Mouse (Mus musculus): ENCODE data around the gene Ptrh1.

The Ptrh1 gene

DNA sequence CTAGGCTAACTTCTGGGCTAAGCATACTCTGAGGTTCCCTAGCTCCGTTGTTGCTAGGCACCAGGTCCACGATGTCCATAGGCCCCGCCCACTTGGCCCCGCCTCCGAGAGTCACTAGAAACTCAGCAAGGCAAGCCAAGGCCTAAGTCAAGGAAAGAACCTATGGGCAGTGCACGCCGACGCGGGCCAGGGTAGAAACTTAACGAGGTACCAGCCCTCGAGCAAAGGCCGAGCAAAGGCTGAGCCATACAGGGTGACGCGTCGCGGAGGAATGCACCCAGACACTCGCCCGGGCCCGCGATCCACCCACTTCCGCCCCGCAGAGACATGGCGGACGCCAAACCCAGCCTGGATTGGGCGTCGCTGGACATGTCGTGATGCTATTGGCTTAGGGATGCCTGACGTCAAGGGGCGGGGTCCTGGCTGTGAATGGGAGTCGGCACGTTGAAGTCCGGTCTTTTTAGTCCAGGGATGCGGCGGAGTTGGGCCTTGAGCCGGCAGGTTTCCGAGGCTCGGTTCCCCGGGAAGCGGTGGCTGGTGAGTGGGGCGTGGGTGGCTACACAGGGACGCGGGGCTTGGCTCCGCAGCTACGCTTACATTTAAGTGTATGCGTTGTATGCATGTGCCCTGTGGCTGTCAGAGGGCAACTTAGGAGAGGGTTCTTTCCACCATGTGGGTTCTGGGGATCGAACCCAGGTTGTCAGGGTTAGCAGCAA is at the start of gene Ptrh1, which contains the start of gene Ttc16:
Gene Ptrh1 (plus strand): TSS at position 428 of the 716 bp plus-strand sequence.
Gene Ttc16 (minus strand): TSS at position 275 of the 716 bp plus-strand sequence.
- DNase-seq (ENCODE audit: low read depth, low spot score), result peak; percentile 96

DNA sequence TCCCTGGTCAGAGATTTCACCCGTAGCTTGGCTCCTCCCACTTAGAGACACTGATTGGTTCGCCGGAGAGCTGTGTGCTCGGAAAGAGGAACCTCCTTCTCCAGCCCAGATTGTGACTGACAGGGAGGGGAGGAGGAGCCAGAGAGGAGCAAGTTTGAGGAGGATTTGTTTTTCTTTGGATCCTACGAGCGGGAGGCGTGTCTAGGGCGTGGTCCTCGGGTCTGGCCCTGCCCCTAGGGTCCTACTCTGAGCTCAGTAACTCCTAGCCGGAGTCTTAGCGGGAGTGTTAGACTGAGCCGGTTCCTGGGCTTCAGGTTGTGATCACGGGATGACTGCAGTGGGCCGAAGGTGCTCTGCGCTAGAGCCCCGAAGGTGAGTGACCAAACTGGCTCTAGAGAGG is 48.2 kb upstream of the Ptrh1 start:
- peak; percentile 92 for DNase-seq (ENCODE audit: low read depth, low spot score)

GRCm38 (mm10) chr2:32728463-32728862 is 47.1 kb upstream of the Ptrh1 start:
- no peak for DNase-seq (ENCODE audit: low read depth, low spot score)

DNA sequence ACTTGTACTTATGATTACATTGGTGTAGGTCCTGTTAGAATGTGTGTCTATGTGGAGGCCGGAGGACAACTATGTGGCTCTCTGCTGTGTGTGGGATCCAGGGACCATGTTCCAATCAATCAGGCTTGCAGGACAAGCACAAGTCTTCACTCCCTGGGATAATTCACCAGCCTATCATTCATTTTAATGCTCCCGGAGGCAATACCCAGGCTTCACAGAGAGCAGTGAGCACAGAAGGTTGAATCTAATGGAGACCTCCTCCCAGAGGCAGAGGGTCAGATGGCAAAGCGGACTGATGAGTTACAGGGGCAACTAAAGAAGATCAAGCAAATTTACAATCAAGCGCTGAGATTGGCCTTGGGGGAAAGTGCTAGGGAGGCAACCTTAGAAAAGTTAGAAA is 46.0 kb upstream of the Ptrh1 start:
- no peak for DNase-seq (ENCODE audit: low read depth, low spot score)

- DNase-seq (ENCODE audit: low read depth, low spot score), result no peak
Measured at GRCm38 (mm10) chr2:32730854-32731253, 44.7 kb upstream of the Ptrh1 start.

GRCm38 (mm10) chr2:32731911-32732310 is 43.7 kb upstream of the Ptrh1 start:
- DNase-seq (ENCODE audit: low read depth, low spot score), result no peak

DNA sequence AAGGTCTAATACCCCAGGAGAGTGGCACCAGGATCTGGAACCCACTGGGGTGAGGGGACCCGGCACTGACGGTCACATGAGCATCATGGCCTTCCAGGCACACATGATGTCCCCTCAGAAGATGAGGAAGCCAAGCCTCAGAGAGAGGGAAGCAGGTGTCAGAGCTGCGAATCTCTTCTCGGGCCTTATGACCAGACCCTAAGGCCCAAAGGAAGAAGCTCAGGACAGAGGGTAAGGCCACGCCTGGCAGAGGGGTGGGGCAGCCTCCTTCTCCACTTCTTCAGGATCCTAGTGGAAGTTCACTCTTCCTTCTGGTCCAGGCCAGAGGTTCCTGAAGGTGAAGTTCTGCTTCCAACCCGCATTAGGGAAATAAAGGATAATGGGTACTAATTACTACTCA is 42.9 kb upstream of the Ptrh1 start:
- no peak for DNase-seq (ENCODE audit: low read depth, low spot score)

- DNase-seq (ENCODE audit: low read depth, low spot score), result no peak
Measured at GRCm38 (mm10) chr2:32734480-32734879, 41.1 kb upstream of the Ptrh1 start.

DNA sequence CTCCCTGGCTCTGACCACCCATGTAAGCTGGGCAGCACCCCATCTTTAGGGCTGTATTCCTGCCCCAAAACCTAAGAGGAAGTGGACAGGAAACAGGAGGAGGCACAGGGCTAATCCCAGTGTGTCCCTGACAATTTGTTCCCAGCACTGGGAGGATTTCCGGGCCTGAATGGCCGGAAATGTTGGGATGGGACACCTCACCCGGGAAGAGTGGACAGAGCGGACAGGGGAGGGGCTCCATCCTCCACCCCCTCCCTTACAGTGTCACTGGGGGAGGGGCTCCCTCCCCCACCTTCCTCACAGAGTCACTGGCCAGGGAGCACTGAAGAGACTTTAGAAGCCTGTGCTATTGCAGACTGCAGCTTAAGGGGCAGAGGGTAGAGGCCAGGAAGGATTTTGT is 40.7 kb upstream of the Ptrh1 start:
- no peak for DNase-seq (ENCODE audit: low read depth, low spot score)

DNA sequence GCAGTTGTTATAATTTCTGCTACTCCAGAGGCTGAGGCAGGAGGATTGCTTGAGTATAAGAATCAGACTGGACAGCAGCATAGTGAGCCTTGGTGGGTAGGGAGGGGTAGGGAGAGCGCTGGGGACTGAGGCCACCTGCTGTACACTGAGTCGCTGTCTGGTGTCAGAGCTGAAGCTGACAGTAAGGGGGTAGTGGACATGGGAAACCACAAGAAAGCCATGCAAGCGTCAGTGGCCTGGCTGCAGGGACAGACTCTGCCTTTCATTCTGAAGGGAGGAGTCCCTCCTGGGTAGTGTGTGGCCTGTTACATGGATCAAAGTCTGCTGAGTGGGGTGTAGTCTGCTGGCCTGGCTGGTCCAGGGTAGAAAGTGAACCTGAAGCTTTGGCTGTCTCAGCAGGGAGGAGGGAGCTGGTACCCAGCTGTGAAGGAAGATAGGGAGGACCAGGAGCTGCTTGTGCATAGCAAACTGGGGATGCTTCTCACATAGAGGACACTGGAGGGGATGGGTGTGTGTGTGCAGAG is 39.2 kb upstream of the Ptrh1 start:
- DNase-seq (ENCODE audit: low read depth, low spot score), result no peak

DNA sequence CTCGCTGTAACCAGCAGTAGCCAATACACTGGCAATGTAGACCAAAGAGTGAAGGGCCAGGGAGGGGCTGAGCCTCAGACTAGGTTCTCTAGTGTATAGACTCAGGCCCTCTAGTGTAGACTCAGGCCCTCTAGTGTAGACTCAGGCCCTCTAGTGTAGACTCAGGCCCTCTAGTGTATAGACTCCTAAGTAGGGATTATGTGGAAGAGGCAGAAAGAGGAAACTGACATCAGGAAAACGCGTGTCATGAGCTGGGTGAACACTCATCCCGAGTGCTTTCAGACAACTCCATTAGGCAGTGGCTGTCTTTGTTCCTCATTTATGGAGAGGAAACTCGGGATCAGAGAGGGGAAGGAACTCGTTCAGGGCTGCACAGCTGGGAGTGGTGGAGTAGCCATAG is 38.6 kb upstream of the Ptrh1 start:
- no peak for DNase-seq (ENCODE audit: low read depth, low spot score)

DNA sequence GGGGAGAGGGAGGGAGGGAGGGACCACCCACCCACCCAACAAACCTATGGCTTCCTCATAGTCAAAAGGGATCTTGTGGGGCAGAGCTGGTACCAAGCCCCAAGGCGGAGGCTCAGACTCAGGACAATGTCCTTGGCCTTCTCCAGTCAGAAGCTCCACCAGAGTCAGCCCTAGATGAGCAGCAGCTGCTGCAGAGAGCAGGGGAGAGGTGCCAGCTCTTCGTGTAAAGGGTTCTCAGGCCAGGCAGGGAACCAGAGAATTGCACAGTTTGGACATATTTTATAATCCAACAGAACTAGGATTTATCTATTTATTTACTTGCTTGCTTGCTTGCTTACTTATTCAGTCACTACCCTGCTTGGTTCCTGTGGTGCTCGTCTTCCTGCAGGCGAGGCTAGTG is 36.3 kb upstream of the Ptrh1 start:
- DNase-seq (ENCODE audit: low read depth, low spot score), result no peak

DNA sequence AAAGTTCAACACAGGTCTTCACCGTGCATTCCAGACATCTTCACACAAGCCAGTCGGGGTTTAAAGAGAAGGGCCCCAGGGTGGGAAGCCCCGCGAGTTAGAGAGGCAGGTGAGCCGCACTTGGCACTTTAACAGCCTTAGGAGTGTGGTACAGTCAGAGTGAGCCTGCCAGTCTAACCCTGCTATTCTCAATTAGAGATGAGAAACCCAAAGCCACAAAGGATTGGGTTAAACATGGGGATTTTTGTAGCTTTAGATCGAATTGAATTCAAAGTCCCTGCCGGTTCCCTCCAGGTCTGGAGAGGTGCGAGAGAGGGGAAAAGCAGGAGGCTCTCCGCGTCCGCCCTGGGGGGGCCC is 34.7 kb upstream of the Ptrh1 start, which contains the start of gene 6330409D20Rik:
Gene 6330409D20Rik (minus strand): TSS at position 101 of the 357 bp plus-strand sequence.
- DNase-seq (ENCODE audit: low read depth, low spot score), result no peak

GRCm38 (mm10) chr2:32741273-32742172 is 34.1 kb upstream of the Ptrh1 start:
- no peak for DNase-seq (ENCODE audit: low read depth, low spot score)

DNA sequence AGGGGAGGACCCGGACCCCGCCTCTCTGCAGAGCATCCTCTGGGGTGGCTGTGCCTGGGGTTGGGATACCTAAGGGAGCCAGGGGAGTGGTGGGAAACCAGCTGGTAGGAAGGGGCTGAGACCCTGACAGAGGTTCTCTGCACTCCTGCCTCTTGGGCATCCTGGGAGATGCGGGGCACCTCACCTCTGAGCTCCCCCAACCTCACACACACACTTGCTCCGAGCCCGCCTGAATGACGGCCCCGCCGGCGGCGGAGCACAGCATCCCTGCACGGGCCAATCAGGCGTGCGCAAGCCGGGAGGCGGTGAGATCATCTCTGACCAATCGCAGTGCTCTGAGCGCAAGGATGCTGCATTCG is 33.4 kb upstream of the Ptrh1 start:
- no peak for DNase-seq (ENCODE audit: low read depth, low spot score)

DNA sequence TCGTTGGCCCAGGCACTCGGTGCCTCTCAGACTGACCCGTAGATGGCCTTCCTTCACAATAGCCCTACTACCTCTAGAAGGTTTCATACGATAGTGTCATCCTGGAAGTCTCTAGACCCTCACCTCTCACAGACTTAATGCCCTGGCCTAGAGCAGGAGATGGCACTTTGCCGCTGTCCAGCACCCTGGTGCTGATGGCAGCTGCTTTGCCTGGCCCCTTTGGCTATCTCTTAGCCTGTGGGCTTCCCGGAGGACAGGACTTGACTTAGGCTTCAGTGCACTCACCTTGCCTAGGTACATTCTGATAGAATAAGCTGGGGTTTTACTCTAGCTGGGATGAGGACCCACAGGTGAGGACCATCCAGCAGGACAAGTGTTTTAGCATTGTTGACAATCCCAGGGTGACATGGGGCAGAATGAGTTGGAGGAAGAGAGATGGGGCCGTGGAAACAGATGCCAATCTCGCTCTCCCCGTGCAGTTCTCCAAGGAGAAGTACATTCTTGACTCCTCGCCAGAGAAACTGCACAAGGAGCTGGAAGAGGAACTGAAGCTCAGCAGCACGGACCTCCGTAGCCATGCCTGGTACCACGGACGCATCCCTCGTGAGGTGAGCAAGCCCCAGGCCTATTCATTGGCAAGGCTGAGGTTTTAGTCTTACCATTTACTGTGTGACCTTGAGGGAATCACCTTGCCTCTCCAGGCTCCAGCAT is 31.2 kb upstream of the Ptrh1 start:
- DNase-seq (ENCODE audit: low read depth, low spot score), result no peak

- DNase-seq (ENCODE audit: low read depth, low spot score), result no peak
Measured at GRCm38 (mm10) chr2:32749082-32749481, 26.5 kb upstream of the Ptrh1 start.

DNA sequence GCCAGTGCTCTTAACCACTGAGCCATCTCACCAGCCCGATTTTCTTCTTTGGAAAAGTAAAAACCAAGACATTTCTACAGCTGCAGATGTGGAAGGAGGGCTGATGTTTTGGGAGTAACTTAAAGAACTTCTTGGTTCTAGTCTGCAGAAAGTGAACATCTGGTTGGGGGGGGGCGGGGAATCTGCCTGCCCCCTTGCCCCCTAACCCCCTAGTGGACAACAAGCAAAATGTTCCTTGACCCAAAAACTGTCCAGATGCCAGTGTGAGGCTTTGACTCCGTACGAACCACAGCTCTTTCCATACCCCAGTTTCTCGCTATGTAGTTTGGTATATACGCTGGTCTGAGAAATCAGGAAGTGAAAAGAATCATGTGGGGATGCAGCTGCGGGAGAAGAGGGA is 25.4 kb upstream of the Ptrh1 start:
- DNase-seq (ENCODE audit: low read depth, low spot score), result no peak

DNA sequence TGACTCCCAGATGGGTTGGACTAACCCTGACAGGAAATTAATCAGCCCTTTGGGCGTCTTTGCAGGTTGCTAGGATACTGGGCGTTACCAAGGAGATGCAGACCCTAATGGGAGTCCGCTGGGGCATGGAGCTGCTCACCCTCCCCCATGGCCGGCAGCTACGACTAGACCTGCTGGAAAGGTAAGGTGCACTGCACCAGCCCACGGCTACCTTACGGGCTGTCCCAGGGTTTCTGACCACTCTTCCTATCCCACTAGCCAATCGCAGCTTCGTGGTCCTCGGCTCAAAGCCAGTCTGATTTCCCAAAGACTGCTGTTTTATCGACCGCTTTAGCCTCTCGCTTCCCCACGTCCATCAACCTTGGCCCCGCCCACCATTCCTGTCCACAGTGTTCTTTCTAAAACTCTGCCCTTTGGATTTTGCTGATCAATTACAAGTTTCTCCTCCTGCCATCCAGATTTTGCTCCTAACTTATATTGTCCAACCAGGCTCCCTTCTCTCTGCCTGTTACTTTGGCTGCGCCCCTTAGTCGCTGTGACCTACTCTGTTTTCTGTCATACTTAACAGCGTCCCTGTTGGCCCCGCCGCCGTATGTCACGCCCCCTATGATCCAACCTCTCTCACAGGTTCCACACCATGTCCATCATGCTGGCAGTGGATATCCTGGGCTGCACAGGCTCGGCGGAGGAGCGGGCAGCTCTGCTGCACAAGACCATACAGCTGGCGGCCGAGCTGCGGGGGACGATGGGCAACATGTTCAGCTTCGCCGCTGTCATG is 24.5 kb upstream of the Ptrh1 start:
- DNase-seq (ENCODE audit: low read depth, low spot score), result peak; percentile 59

- DNase-seq (ENCODE audit: low read depth, low spot score), result no peak
Measured at GRCm38 (mm10) chr2:32751665-32752033, 23.9 kb upstream of the Ptrh1 start.

DNA sequence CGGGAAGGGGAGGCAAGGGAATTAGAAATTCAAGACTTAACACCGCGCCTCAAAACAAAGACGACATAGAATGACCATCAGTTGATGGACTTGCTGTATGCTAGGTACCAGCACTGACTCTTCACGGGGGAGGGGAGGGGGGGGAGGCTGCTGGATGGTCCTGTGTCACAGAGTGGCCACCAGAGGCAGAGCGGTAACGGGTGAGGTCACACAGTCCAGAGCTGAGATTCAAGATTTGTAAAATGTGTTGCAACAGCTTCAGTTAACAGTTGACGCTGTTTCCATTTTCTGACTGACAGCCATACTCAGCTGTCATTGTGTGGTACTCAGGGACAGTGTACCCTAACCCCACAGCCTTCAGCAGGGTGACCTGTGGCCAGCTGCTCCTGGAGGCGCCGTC is 23.4 kb upstream of the Ptrh1 start:
- no peak for DNase-seq (ENCODE audit: low read depth, low spot score)

Data from embryo, embryonic 11.5 days (tissue).